Mouse (Mus musculus) urinary bladder, adult 18-20 months (tissue): ENCODE results near the gene Hoxb5.

Experiments used
- DNase-seq, 2 experiments: peaks; one replicate each; pipeline ENCODE4 v3.0.0; 2022; ENCODE audit warnings: low spot score in 2 of 2, mixed read lengths in 2 of 2

Hoxb5 gene

DNA sequence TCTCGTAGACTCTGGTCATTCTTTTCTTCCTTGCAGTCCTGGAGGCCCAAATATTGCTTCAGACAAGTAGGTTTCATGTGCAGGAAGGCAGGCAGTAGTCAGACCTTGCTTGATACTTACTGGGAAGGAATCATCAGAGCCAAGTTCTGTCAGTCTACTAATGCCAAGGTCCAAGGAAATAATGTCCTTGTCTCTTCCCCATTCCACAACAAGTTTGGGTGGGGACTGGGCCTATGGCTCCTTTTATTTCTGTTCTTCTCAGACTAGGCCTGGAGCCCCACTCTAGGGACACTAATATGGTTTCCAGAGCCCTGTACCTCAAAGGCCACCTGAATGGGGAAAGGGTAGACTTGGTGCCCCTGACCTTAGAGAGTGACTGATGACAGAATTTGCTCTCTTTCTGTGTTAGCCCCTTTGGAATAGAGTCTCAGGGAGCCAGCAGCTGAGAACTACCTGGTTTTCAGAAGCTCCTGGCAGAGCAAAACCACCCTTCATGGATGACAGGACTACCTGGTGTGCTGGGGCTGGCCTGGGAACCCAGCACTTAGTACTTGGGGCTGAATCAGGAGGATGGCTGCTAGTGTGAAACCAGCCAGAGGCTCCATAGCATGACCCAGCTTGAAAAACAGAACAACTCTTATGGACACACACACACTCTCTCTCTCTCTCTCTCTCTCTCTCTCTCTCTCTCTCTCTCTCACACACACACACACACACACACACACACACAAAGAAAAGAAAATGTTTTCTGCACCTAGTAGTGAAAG is 14.5 kb upstream of the Hoxb5 start:
- no peak for DNase-seq

DNA sequence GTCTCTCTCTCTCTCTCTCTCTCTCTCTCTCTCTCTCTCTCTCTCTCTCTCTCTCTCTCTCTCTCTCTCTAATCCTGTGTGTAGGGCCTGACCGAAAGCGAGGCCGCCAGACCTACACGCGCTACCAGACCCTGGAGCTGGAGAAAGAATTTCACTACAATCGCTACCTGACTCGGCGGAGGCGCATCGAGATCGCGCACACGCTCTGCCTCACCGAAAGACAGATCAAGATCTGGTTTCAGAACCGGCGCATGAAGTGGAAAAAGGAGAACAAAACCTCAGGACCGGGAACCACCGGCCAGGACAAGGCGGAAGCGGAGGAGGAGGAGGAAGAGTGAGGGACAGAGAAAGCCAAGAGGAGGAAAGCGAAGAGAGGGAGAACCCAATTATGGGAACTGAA is 13.8 kb upstream of the Hoxb5 start:
- no peak for DNase-seq

DNA sequence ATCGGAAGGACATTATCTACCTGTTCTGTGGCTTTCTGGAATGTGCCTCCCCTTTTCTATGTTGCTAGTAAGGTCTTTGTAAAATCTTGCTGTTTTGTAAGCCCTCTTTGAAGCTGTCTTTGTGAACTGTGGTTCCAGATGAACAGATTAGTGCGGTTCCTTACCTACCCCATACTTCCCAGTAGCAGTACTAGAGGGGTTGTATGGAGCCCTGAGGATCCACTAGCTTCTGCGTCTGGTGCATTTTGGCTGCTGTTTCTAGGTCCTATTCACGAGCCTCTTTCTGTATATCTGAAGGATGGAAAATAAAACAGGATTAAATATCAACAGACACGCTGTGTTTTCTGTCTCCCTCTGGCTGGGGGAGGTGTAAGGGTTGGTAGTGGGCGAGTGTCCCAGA is 13.3 kb upstream of the Hoxb5 start:
- DNase-seq, result no peak

DNA sequence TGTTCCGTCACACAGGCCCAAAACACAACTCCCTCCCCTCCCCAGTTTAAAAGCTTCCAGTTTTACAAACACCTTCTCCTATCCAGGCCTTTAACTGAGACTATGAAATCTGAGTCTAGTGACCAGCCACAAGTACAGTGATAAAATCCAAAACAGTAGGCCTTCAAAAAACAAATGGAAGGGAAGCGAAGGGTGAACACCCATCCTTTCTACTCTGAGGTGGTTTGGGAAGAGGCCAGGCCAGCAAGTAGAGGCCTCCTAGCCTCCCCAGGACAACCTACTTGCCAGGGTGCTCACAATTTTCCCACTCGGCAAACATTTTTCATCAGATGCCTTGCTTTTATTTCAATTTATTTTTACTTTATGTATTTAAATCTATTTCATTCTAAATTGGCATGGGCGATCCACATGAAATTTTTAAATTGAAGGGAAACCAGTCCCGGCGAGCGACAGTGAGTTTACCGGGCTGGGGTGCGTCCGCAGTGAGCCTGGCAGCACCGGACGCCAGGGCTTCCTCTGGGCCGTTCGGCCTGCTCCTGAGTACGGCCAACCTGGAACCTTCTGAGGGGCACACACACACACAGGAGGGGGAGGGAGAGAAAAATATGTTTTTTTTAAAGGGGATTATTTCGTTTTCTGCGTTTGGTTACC is 12.3 kb upstream of the Hoxb5 start:
- no peak for DNase-seq

DNA sequence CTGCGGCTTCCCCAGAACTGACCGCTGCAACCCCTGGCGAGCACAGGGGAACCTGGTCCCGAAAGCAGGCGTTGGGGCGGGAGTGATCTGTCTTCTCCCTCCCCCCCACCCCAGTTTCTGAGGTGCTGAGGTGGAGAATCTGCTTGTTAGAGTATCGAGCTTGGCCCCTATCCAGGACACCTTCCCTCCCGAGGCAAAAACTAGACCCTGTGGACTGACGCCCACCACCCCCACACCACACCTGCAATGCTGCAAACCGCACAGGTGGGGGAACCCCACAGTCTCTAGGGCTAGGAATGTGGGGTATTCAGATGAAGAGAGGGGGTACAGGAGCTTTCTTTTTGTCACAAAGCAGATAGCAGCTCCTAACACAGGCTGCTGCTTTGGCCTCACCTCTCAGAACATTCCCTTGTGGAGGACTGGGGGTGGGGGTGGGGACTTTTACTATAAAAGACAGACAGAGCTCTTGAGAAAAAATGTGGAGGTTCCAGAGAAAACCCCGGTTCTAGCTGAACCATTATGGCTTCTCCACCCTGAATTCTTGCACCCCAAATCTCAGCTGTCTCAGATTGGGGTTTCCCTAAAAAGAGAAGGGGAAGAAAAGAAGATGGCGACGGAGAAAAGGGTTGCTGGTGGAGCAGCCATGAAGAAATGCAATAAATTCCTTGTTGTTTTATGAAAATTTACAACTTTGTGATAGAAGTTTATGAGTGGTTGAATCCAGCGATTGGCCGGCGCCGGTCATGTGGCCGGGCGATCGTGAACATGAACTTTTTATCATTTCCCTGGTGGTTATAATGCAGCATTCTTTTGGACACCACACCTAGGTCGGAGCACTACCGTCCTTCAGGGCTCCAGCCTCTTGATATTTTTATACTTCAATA is 11.2 kb upstream of the Hoxb5 start, which contains the start of gene Hoxb6:
TSS of gene Hoxb6 (plus strand) at position 796 of the 884 bp plus-strand sequence.
- no peak for DNase-seq

DNA sequence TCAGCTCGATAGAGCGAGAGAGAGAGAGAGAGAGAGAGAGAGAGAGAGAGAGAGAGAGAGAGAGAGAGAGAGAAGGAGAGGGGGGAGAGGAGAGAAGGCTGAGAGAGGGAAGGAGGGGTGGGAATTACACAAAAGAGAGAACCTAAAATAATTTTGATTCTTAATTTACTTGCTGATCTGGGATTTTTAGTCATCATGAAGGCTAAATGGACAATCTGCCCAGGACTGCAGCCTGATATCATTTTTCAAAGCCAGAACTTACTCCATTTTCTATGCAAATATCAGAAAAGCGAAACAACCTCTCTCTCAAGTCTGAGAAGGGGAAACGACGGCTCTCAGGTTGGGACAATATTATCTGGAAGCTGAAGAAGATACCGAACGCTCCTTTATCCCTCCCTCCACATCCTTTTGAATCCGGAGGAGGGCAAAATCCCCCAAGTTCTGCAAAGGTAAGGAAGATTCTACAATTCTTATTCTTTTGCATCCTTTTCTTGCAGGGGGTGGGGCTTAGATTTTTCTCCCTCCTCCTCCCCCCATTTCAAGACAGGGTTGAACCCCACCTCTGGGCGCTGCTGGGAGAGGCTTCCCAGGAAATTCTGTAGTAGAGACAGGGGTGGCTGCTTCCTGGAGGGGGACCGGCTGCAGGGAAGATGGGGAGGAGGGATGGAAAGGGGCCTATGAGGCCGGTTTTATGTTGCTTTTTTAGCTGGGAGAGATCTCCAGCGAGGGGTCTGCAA is 10.4 kb upstream of the Hoxb5 start:
- no peak for DNase-seq

DNA sequence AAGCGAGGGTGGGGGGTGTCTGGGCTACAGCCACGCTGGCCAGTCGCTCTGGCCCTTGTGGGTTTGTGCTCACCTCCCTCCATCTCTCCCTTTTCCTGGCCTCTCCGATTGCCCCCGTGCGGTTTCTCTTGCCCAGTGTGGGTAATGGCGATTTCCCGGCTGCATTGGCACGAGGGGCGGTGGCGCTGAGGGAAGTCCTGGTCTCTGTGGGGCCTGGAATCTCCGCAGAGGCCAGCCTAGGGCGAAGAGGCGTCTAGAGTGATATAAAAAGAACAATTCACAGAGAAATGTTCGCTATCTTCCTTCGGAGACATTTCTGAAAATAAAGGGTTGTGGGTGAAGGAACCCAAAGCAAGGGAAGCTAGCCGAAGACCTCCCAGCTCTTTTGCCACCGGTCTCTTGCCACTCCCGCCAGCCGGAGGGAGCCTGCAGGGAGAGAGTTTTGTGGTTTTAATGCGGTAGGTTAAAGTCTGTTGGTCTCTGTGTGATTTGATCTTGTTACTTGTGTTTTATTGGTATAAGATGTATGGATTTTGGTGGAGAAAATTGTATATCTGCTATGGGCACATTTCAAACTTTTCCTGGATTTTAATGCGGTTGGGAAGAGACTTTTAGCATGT is 9.7 kb upstream of the Hoxb5 start:
- DNase-seq, result no peak

DNA sequence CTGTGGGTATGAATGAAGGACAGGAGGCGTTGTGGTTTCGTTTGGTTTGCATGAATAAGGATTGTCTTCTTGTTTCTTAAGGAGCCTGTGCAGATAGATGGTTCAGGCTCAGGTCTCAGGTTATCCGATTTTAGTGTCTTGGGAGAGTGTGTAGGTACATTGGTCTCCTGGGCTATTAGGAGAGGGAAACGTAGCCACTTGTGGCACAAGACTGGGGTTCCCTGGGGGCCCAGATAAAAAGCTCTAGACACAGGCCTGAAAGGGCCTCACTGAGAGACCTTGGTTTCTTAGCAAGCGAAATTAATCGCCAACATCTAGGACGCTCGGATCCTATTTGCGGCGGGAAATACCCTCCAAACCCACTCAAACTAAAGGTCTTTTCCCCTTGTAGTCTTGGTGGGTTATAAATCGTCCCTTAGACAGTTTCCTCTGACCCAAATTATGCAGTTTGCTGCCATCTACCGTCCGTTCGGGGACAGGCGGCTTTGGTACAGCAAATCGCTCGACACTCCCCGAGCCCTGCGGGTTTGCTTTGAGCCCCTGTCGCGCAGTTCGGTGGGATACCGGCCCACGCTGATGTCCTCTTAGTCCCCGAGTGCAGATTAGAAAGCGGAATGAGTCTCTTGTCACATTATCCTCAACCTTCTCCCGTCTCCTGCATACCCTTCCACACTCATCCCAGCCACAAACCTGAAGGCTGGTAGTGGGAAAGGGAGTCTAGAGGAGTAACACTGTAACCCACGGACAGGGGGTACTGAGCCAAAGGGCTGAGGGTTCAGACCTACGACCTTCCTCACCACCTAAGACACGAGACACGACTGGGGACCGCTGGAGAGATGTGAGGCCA is 8.7 kb upstream of the Hoxb5 start:
- DNase-seq, result peak in 1 of 2 experiments; percentile 82

DNA sequence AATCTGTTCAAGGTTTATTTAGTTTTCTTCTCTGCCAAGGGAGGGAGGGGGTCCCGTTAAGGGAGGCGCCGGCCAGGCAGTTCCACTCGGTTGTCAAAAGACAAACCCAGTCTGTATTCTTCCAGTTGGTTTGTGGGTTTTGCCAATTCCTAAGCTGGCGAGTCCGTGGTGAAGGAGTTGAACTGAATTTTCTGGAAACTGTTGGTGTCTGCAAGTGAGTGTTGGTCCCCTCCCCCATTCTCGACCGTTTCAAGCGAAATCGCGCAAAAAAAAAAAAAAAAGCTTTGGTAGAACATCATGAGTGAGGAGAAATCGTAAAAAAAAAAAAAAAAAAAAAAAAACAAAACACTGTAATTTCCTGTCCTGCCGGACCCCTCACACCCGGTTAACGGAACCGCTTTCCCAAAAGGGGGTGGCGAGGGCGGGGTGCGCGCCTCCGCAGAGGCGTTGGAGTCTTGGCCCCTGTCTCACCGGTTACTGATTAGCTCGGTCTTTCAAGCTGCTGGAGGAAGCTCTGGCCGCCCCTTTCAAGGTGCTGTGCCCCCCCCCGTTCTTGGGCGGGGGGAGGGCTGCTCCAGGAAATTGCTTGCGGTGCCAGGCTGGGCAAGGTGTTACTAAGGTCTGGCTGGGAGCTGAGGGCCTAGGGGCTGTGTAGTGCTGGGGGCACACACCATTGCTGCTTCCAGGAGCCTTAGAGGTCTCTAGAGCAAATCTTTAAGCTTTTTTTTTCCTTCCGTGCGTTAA is 7.9 kb upstream of the Hoxb5 start:
- DNase-seq, result no peak

DNA sequence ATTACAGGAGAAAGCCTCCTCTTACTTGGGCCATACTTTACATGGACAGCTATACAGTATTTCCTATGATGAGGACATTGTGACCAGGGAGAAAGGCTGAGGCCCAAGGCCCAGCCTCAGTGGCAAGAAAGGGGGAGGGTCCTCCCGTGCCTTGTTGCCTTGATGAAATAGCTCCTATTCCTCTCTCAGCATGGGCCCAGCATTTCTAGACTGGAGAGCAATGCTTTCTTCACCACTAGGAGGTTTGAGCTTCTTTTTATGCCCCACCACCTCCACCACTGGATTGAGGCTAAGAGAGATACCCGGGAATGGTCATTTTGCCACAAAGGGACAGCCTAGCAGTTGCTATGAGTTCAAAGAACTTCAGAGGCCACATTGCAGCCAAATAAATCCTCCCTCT is 6.1 kb upstream of the Hoxb5 start:
- no peak for DNase-seq

DNA sequence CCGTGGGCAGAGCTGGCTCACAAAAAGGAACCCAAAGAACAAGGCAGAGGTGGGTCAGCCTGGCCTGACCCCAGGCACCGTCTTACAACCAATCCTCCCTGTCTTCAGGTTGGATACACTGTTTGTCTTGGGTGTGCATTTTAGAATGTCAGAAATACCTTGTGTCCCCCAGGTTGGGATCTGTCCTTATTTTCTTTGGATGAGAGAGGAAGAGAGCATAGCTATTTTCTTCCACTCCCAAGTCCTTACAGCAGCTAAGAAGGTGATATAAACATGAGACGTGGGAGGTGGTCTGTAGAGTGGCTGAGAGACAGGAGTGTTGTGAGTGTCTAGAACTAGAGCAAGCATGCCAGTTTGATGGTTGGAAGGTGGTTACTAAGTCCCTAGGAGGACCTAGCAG is 5.7 kb upstream of the Hoxb5 start:
- no peak for DNase-seq

DNA sequence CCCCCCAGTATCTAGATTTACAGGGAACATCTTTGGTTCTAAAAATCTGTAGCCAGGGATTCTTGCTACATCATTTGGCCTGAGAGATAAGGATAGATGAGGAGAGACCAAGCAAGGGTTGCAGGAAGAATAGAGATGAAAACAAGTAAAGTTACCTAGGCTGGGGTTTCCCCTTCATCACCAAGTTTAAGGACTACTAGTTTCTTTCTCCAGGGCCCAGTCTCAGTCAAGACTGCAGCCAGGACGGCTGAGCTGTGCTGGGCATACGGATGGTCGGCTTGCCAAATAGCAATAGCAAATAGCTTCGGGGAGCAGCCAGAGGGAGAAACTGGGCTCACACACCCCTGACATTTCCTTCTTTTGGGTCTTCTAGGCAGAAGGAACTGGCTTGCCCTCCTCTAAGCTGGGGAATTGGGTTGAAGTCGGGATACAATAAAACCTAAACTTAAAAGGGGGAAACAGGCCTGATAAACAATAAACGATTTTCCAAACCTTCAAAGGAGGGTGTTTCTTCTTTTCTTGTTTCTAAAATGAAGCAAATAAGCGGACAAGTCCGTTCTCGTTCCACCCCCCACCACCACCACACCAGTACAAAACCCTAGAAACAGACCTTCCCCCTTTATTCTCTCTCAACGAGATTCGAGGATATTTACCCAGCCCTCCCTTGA is 5.0 kb upstream of the Hoxb5 start:
- no peak for DNase-seq

DNA sequence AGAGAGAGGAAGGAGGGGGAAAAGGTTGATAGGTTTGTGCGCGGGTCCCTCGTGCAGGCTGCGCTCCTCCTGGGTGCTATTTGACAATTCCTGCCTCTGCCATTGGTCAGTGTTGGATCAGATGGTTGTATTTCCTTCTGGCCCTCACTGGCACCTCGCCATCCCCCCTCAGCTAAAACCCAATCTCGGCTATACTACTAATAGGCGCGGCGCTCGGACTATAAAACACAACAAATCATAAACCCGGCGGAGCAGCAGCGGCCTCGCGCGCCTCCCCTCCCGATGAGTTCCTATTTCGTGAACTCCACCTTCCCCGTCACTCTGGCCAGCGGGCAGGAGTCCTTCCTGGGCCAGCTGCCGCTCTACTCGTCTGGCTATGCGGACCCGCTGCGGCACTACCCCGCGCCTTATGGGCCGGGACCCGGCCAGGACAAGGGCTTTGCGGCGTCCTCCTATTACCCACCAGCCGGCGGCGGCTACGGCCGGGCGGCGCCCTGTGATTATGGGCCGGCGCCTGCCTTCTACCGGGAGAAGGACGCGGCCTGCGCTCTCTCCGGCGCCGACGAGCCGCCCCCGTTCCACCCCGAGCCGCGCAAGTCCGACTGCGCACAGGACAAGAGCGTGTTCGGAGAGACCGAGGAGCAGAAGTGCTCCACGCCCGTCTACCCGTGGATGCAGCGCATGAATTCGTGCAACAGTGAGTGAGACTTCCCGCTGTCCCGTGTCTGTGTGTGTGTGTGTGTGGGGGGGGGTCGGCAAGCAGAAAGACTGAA is 4.1 kb upstream of the Hoxb5 start:
- DNase-seq, result peak in 1 of 2 experiments; percentile 64

DNA sequence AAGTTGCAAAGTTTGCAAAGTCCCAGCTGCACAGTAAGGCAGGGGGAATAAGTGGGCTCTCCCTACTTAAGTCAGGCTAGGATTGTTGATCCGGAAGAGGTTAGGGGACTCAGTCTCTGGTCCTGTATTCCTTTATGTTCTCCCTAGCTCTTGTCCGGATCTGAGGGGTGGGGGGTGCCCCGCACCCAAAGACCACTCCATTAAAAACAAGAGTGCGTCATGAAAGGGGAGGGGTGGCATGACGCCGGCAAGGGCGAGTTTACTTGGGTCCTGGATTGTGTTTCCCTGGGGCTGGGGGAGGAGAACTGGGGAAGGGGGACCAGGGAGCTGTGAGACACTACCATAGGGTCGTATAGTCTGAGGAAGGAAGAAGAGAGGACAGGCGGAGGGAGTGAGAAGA is 3.4 kb upstream of the Hoxb5 start:
- no peak for DNase-seq

DNA sequence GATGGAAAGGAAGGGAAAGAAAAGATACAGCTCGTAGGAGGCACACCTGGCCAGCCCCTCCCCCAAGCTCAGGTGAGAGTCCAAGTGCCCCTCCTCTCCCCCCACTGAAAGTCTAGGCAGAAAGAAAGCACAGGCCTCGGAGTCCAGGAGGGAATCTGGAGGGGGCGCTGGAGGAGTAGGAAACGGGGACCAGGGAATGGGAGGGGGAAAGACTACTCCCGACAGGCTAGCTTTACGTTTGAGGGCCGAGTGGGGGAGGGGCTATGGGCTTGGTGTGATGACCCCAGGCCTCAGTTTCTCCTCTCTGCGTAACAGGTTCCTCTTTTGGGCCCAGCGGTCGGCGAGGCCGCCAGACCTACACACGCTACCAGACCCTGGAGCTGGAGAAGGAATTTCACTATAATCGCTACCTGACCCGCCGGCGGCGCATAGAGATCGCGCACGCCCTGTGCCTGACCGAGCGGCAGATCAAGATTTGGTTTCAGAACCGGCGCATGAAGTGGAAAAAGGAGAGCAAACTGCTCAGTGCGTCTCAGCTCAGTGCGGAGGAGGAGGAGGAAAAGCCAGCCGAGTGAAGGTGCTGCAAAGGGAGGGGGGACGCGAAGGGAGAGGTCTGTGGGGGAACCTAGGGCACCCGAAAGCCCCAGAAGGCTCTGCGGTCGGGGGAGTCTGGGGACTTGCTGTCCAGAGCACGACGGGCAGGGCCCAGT is 2.6 kb upstream of the Hoxb5 start:
- DNase-seq, result no peak

DNA sequence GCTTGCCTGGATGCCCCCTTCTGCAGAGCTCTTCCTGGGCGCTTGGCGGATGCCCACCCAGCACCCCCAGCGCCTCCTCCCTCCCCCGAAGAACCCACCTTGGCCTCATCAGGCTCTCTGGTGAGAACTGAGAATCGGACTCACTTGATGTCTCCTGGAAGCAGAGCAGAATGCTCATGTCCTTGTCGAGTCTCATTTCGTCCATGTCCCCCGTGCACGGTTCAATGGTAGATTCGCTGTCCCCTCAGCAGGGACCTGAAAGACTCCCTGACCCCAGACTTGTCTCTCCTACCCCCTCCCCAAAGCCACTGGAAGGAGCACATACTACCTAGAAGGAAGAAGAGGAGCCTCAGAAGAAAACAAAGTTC is 2.1 kb upstream of the Hoxb5 start:
- no peak for DNase-seq

DNA sequence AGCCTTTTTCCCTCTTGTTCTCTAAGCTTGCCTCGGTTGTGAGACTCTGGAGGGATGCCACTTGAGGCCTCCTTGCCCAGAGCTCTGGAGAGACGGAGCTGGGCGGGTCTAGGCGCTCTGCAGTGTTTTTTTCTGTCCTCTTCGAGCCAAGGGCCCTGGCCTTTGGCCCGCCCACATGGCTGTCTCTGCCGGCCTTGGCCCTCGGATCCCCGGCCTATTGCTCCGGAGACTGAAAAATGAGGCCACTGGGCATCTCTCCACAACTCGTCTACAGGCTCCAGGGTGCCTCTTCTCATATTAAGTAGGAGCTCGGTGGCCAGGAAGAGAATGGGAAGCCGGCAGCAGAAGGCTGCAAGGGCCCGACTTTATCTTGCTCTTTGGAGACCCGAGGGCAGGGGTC is 1.3 kb upstream of the Hoxb5 start:
- DNase-seq, result no peak
